Mouse (Mus musculus): ENCODE results near the gene Olfr463.
"Not testable (repeated sequence)": the region's sequence is repeated elsewhere in the genome, so short reads cannot be mapped to it uniquely, and the experiment has no call there.

The Olfr463 gene

GRCm38 (mm10) chr11:87897287-87897686, at the start of gene Olfr463:
Olfr463 (minus strand) TSS chr11:87897387.
- DNase-seq (ENCODE audit: low spot score in 2 of 2) = no peak

GRCm38 (mm10) chr11:87935467-87935866, 38.3 kb upstream of the Olfr463 start:
- no peak for DNase-seq (ENCODE audit: low spot score in 2 of 2)

GRCm38 (mm10) chr11:87933731-87934130, 36.5 kb upstream of the Olfr463 start:
- no peak for DNase-seq (ENCODE audit: low spot score in 2 of 2)

GRCm38 (mm10) chr11:87930348-87930747, 33.2 kb upstream of the Olfr463 start:
- no peak for DNase-seq (ENCODE audit: low spot score in 2 of 2)

- DNase-seq (ENCODE audit: low spot score in 2 of 2) = no peak
These were observed 23.8 kb upstream of the Olfr463 start, which contains the start of gene Olfr464 for GRCm38 (mm10) chr11:87920966-87921365. Olfr464 (minus strand) TSS chr11:87920967.

GRCm38 (mm10) chr11:87920301-87920700, 23.1 kb upstream of the Olfr463 start:
- no peak for DNase-seq (ENCODE audit: low spot score in 2 of 2)

GRCm38 (mm10) chr11:87916005-87916404, 18.8 kb upstream of the Olfr463 start:
- DNase-seq (ENCODE audit: low spot score in 2 of 2) = no peak

- no peak for DNase-seq (ENCODE audit: low spot score in 2 of 2)
These were observed 7.1 kb upstream of the Olfr463 start for GRCm38 (mm10) chr11:87904331-87904730.

- no peak for DNase-seq (ENCODE audit: low spot score in 2 of 2)
These were observed 5.0 kb downstream of the Olfr463 start, which contains the start of gene Olfr462 for GRCm38 (mm10) chr11:87892168-87892567. Olfr462 (minus strand) TSS chr11:87892268.

GRCm38 (mm10) chr11:87884856-87885255, 12.3 kb downstream of the Olfr463 start:
- DNase-seq (ENCODE audit: low spot score in 2 of 2) = no peak

- DNase-seq (ENCODE audit: low spot score in 2 of 2) = no peak
These were observed 13.7 kb downstream of the Olfr463 start for GRCm38 (mm10) chr11:87883493-87883892.

- no peak for DNase-seq (ENCODE audit: low spot score in 2 of 2)
These were observed 15.5 kb downstream of the Olfr463 start for GRCm38 (mm10) chr11:87881714-87882113.

GRCm38 (mm10) chr11:87879826-87880225, 17.4 kb downstream of the Olfr463 start:
- no peak for DNase-seq (ENCODE audit: low spot score in 2 of 2)

GRCm38 (mm10) chr11:87875436-87875835, 21.8 kb downstream of the Olfr463 start, which contains the start of gene Epx:
Epx (minus strand) TSS chr11:87875536.
- no peak for DNase-seq (ENCODE audit: low spot score in 2 of 2)

GRCm38 (mm10) chr11:87871766-87872165, 25.4 kb downstream of the Olfr463 start:
- DNase-seq (ENCODE audit: low spot score in 2 of 2) = no peak

- DNase-seq (ENCODE audit: low spot score in 2 of 2) = no peak
These were observed 27.1 kb downstream of the Olfr463 start for GRCm38 (mm10) chr11:87870096-87870495.

- not testable (repeated sequence) for DNase-seq (ENCODE audit: low spot score in 2 of 2)
These were observed 30.3 kb downstream of the Olfr463 start for GRCm38 (mm10) chr11:87866891-87867290.

- DNase-seq (ENCODE audit: low spot score in 2 of 2) = no peak
These were observed 34.4 kb downstream of the Olfr463 start for GRCm38 (mm10) chr11:87862805-87863204.

GRCm38 (mm10) chr11:87860426-87860825, 36.8 kb downstream of the Olfr463 start:
- no peak for DNase-seq (ENCODE audit: low spot score in 2 of 2)

GRCm38 (mm10) chr11:87859273-87859672, 37.9 kb downstream of the Olfr463 start:
- no peak for DNase-seq (ENCODE audit: low spot score in 2 of 2)

GRCm38 (mm10) chr11:87854550-87854949, 42.6 kb downstream of the Olfr463 start:
- DNase-seq (ENCODE audit: low spot score in 2 of 2) = no peak

- no peak for DNase-seq (ENCODE audit: low spot score in 2 of 2)
These were observed 43.6 kb downstream of the Olfr463 start for GRCm38 (mm10) chr11:87853597-87853954.

- DNase-seq (ENCODE audit: low spot score in 2 of 2) = peak; percentile 86 to 89
These were observed 44.2 kb downstream of the Olfr463 start, which contains the start of gene Mks1 for GRCm38 (mm10) chr11:87852690-87853596. Mks1 (plus strand) TSS chr11:87853215.

Data from heart, adult 9 months (tissue).